Mouse (Mus musculus): Measurements from ENCODE around the gene Gm9817.

DNA sequence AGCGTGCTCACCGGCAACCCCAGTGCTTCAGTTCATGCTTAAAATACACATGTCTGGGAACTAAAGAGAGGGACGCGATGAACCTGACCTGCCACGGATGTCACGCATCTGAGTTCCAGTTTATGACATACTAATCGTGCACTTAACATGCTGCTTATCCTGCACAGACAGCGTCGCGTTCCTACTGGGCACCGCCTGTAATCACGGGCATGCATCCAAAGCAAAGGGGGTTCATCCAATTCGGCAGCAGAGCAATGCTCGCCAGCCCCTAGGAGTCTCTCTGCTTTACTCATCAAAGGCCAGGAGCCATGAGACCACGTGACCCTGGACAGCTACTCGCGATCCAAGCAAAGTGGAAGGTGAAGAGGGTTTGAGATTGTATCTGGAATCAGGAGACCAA is 19.3 kb upstream of the Gm9817 start:
- TF ChIP-seq CTCF (IDR thresholded peaks at IDR 0.05) (no peak), EP300 (IDR thresholded peaks at IDR 0.05) (no peak)
